Mouse (Mus musculus) c-Kit-positive CD71-positive TER-119-negative erythroid progenitor cells, embryonic 14.5 days (primary cell): ENCODE measurements around the gene Mrgprd.

Experiments
- DNase-seq: peaks from one replicate; pipeline ENCODE4 v3.0.0-alpha.2; 2013; ENCODE audit warnings: low read depth

The Mrgprd gene

DNA sequence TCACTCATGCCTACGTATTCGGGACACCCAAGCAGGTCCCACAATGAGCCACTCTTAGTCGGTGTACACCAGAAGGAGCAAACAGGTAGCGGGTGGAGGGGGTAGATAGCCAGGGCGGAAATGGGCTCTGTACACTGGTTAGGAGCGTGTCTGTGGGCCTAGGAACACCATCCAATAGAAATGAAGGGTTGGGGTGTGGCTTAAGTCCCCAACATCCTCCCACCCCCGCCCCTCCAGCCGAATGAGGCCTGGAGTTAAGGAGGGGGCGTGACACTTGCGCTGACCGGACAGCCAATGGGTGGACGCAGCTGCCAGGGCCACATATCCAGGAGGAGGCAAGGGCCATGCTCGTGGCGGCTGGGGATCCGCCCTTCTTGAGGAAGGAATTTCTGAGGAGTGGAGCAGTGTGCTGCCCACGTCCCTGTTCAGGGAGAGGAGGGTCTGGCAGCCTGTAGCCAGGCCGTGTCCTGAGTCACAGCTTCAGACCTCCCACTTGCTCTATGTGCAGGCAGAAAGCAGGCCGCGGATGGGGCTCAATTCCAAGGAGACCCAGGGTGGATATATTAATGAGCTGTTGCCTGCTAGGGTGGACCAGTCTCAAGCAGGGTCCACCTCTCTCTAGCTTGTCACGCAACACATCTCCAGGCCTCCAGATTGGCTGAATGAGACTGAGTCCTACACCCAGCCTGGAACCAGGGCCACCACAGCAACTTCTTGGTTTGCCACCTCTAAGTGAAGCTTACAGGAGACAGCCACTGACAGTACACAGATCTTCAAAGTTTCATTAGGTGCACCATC is 11.9 kb upstream of the Mrgprd start:
- no peak for DNase-seq

DNA sequence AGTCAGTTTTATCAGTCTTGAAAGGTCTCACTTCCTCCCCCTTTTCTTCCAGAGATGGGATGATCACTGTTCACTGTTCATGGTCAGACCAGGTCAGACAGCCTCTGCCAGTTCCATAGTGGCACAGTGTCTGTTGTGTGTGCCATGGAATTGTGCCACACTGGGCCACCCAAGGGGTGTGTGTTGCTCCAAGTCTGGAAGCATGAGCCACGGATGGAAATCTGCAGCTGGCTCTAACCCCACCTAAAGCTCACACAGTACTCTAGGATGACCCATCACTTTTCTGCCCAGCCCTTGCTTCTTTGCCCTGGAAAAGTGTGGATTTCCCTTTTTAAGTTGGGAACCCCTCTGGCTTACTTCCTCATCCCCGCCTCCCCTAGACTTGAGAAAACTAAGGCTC is 10.5 kb upstream of the Mrgprd start:
- no peak for DNase-seq

DNA sequence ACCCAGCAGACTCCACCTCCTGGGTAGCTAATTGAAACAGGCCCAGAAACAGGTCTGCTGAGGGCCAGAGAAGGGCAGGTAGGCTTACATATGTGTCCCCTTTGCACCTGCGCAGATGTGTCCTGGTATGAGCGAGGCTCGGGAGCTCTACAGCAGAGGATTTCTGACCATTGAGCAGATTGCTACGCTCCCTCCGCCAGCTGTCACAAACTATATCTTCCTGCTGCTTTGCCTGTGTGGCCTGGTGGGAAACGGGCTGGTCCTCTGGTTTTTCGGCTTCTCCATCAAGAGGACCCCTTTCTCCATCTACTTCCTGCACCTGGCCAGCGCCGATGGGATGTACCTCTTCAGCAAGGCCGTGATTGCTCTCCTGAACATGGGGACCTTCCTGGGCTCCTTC is 7.0 kb upstream of the Mrgprd start:
- no peak for DNase-seq

DNA sequence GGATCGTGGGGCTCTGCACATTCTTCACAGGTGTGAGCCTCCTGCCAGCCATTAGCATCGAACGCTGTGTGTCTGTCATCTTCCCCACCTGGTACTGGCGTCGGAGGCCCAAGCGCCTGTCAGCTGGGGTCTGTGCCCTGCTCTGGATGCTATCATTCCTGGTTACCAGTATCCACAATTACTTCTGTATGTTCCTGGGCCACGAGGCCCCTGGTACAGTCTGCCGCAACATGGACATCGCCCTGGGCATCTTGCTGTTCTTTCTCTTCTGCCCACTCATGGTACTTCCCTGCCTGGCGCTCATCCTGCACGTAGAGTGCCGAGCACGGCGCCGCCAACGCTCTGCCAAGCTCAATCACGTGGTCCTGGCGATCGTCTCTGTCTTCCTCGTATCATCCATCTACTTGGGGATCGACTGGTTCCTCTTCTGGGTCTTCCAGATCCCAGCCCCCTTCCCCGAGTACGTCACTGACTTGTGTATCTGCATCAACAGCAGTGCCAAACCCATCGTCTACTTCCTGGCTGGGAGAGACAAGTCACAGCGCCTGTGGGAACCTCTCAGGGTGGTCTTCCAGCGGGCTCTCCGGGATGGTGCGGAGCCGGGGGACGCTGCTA is 6.5 kb upstream of the Mrgprd start:
- no peak for DNase-seq

DNA sequence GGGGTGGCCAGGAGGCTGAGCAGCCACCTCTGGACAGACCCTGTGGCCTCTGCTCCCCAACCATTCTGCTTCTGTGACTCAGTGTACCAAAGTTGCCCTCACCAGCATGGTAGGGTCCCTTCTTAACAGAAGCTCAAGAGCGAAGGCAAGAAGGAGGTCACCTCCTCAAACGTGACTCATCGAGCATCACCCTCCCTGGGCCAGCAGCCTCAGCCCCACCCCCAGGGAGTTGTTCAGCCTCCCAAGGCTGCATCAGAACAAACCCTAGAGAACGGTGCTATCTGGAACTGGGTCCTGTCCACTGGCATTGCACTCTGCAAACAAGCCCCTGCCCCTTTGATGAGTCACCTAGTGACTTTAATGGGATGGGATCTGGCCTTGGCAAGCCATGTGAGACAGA is 5.8 kb upstream of the Mrgprd start:
- no peak for DNase-seq

DNA sequence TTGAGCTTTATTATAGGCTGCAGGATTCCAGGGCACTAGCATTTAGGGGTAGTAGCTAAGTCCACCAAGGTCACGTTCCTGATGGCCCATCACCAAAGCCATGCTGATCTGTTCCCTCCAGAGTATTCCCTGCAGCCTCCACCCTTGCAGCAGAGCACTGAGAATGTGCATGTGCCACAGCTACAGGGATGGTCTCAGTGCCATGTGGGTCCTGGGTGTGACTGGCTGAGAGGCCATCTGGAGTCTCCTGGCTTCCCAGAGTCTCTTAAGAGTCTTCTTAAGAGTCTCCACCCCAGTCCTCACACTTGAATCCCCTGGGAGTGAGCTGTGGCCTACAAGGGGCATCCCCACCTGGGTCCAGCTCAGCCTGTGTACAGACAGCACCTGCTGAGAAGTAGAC is 4.8 kb upstream of the Mrgprd start:
- DNase-seq, result no peak

DNA sequence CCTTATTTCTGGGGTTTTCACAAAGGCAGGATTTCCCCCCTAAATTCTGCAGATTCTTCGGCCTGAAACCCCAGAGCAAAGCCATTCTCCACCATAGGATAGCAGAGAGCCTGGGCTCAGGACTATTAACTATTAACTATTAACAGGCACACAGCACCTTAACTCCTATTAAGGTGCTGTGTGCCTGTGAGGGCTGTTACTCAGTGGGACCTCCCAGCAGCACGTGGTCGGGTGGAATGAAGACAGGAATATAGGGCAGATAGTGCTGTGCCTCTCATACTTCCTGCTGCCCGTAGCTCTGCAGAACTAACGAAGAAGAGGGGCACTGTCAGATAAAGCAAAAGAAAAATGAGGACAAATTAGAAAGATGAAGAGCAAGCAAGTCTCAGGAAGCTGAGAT is 4.1 kb upstream of the Mrgprd start:
- no peak for DNase-seq

DNA sequence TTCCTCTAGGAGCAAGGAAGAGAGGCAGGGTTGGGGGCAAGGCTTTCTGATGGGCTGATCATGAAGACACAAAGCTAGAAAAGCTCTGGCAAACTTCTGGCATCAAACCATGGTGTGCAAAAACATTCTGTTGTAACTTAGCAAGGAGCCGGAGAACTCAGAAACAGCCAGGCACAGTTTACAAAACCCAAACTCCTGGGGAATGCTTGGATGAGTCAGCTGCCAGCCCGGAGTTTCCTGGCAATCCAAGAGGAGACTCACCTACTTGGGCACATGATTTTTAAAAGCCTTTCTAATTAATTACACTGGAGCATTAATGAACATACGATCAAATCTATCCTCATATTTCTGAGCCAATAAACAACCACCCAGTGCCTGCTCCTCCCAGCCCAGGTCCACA is 2.5 kb upstream of the Mrgprd start:
- no peak for DNase-seq

DNA sequence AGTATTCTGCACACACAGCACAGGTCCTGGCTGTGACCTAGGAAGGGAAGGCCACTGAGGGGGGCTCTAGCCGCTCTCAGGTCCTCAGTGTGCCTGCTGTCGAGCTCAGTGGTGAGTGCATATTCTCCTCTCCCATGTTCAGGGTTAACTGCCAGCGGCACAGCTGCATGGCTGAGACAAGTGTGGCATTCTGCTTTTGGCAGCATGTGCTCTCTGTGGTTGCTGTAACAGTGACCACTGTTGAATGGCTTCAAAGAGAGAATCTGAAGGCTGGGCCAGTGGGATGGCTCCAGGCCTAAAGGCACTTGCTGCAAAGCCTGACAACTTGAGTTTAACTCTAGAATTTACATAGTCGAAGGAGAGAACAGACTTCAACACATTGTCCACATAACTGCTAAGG is 2.9 kb downstream of the Mrgprd start:
- DNase-seq, result no peak

DNA sequence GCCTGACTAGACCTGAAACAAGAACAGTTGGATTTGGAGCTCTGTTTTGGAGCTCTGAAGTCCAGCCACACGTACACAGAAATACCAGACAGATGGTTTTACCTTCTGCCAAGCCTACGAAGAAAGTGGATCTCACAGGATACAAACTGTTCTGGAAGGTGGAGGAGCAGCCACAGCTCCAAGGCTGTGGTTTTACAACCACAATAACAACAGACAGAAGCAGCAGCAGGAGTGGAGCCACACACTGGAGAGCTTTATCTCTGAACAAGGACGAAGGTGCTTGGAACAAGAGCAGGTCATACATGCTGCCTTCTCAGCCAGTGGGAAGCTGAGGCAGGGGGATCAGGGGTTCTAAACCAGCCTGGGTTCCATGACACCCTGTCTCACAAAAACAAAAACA is 4.8 kb downstream of the Mrgprd start:
- DNase-seq, result no peak

DNA sequence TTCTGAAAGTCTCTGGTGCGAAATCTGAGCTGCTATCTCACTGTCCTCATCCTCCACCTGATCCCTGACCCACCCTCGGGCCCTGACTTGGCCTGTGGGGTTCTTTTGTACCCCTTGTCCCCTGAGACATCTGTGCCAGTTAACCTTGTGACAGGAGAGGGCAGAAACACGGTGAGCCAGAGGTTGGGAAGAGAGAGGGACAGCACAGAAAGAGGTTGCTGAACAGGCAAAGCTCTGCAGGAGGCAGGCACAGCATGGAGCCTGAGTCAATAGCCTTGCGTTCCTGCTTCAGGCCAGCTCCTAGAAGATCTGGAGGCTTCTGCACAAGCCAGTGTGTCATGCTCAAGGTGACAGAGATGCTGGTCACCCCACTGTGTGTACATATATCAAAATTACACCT is 9.0 kb downstream of the Mrgprd start:
- DNase-seq, result no peak

DNA sequence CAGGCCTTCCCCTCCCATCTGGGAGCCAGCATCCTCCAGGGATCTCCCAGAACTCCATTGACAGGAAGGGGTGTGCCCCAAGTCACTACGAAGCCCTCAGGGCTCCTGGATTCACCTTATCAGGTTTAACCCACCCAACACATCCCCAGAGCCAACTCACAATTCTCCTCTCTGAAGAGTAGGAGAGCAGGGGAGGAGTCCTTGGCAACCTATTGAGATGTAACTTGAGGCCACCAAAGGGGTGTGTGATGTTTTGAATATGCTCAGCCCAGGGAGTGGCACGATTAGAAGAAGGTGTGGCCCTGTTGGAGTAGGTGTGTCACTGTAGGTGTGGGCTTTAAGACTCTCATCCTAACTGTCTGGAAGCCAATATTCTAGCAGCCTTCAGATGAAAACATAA is 11.1 kb downstream of the Mrgprd start:
- DNase-seq, result no peak

DNA sequence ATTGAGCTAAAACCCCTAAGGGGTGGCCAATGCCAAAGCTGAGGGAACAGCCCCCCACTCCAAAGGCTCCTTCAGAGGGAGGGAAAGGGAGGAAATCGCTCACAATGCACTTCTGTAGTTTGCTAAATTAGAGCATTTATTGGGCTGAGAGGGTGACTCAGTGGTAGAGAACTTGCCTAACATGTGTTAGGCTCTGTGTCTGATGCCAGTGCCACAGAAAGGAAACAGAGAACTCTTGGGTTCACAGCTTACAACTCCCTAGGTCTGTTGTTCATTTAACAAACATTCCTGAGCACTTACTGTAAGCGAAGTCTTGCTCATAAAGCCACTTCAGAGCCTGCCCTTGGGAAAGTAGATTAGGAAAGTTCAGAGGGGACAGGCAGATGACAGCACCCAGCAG is 15.3 kb downstream of the Mrgprd start:
- DNase-seq, result no peak

DNA sequence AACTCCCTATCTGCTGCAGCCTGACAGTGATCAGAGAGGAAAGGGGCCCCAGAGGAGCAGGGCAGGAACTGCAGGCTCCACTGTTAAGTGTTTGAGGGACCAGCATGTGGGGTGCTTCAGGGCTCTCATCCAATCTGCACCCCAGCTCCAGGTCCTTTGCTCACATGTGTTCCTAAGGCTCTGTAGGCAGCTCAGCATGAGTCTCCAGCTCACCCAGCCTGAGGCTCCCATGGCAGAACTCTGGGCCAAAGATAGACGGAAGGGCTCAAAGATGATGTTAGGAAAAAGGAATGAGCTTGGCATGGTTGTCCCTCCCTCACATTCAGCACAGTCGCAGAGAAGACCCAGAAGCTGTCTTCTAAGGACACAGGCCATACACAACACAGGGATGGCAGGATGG is 16.0 kb downstream of the Mrgprd start:
- DNase-seq, result no peak

DNA sequence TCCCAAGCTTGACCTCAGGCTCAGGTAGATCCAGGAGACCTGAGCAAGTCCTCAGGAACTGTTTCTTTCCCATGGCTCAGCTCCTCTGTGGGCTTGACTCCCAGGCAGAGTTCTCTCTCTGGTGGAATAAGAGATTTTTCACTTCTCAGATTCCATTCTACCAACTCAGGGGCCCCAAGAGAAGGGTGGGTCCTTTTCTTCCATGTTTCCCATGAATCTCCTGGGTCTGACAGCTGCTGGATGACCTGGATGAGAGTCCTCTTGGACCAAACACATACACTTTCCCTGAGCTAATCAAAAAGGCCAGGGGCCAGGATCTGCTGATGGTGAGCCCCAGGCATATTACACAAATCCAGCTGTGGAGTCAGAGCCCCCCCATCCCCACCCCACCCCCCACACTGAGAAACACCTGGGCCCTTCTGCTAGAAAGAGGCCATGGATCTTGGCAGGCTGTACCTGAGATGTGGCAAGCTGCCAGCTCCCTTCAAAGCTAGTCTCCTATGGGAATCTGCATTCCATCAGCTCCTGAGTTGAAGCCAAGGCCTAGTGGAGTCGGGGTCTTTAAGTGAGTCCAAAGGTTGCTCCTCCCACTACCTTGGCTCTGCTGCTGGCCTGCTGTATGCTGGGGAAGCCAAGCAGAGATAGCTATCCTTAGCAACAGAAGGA is 17.9 kb downstream of the Mrgprd start:
- DNase-seq, result no peak

DNA sequence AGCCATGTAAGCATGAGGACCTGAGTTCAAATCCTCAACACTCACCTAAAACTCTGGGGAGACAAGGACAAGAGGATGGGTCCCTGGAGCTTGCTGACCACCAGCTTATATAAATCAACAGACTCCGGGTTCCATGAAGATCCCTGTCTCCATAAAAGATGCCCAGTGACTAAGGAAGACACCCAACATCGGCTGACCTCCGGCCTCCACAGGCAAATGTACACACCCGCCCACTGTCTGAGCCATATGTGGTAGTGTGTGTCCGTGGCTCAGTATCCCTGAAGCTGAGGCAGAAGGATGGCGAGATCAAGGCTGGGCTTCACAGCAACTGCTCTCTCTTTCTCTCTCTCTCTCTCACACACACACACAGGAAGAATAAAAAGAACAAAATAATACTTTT is 19.3 kb downstream of the Mrgprd start:
- DNase-seq, result no peak

DNA sequence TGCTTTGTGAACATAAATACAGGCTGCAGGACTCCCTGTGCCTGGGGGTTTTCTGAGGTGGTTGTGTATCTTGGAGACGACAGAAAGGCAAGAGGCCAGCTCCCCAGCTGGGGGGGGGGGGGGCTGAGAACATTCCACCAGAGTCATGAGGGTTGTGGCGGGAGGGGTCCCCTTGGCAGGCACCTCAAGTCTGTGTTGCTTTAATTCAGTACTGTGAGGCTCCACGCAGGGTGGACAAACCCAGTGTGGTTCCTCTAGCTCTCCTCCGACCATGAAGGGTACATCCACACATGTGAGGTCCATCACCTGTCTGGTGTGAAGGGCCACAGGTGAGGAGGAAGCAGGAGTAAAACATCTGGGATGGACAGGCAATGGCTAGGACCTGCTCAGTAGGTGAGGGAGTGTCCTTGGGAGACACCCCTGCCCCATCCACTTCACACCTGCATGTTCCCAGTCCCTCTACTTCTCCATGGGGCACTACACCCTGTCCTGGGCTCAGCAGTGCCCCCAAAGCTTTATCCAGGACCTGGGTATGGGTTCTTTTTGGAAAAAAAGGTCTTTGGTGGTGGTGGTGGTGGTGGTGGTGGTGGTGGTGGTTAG is 19.9 kb downstream of the Mrgprd start:
- DNase-seq, result no peak

DNA sequence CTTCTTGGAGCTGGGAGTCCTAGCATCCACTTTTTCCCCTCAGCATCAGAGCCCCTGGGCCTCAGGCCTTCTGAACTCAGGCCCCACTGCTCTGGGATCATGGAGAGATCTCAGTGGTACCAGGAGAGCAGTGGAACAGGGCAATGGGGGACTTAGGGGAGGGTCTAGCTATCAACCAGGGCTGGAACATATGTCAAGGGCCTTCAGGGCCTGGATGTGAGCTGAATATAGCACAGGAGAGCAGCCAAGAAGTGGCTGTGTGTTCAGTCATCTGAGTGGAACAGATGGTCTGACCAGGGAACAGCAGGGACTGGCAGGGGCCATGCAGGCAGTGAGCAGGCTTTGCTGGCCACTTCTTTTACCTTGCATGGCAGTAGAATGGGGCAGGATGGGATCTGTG is 20.6 kb downstream of the Mrgprd start:
- DNase-seq, result no peak

DNA sequence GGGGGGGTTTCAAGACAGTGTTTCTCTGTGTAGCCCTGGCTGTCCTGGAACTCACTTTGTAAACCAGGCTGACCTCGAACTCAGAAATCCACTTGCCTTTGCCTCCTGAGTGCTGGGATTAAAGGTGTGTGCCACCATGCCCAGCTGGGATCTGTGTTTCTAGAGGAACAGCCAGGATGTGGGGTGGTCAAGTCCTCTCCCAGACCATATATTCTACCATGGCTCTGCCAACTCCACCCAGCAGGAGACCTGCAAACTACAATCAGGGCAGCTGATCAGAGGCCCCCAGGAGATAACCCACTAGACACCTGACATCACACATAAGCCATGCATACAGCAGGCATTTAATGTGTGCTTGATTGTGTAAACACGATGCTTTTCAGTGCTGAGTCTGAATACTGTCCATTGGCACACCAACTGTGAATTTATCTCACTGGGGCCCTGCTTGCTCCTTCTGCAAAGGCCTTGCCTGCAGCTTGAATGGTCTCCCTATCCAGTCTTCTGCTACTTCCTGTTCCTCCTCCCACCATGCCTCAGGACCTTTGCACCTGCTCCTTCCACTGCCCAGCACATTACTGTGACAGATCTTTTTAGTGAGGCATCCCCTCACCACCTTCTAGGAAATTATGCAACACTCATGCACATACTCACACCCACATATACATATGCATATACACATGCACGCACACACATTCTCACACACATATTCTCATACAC is 21.1 kb downstream of the Mrgprd start:
- no peak for DNase-seq

DNA sequence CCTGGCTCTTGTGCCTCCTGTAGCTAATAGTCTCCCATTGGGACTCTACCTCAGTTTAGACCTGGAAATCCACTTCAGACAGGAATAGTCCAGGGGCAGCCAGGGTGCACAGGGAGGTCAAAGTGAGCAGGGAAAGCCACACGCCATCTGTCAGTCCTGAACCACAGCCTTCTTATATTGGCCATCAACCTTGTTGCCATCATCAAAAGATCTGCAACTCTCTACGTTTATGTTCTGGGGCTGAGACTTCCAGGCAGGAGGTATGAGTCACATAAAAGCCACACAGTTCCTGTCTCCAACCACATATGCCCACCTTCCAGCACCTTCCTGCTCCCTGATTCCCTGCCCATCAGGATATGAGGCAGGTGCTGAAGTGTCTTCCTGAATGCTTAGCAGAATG is 23.3 kb downstream of the Mrgprd start:
- no peak for DNase-seq

DNA sequence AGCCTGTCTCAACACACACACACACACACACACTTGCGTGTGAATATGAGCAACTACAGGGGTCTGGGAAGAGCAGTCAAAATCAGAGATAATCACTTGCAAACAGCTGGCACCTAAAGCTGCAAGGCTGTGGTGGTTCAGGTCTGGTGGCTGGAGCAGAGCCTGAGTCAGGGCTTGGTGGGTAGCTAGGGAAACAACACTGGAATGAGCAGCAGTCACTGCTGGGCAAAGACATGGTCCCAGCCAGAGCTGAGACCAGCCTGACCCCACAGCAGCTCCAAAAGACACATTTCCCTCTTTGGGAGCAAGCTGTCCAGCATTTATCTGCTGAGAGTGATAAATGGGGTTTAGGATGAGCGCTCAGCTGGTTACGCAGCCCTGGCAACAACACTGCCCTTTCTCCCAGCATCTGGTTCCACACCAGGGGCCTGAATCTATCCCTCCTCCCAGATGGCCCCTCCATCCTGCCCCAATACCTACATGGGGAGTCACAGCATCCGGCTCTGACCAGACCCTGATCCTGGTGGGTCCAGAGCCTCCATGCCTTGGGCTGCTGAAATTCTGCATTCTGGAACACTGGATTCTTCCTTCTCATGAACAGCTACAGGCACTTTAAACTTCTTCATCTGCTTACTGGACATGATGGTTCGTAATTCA is 25.7 kb downstream of the Mrgprd start:
- DNase-seq, result no peak
